Mouse (Mus musculus): ENCODE measurements around the gene Zfp568. TPM values are rescaled to one million over a fixed set of nuclear protein-coding genes. Genes with fewer than 3 reads are reported as not detected.

Zfp568 gene
- total and polyA plus RNA-seq, 2 experiments from 2014 or later: 13.6 to 38.3 TPM

DNA sequence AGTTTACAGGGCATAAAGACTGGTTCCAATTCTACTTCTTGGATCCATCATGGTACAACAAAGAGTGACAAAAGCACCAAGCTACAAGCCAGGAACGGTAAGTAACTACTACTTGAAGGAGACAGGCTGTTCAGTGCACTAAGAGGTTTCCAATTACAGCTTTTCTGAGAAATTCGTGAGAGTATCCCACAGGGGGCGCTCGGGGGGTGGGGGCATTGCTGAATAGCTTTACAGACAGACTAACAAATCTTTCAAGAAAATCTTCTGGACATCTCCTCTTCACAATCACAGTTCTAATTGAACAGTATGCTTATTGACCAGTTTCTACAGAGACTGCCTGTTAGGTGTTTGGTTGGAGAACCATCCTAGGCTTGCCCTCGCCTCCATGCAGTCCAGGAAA is 2.3 kb upstream of the Zfp568 start:
- peaks cover 10% of the 10 kb centered on the region; the same call in 1 of the 2 replicates for H3K36me3 ChIP-seq (replicated peaks; ENCODE audit: control insufficient read depth, insufficient read depth, low read length)
- H3K27ac ChIP-seq (ENCODE audit: low read depth): peak overlapping the region; percentile 99
- ATAC-seq (ENCODE audit: insufficient read depth, low read depth): no peak
- DNase-seq (ENCODE audit: low spot score): no peak
- no peaks in the 10 kb centered on the region for H3K27me3 ChIP-seq (ENCODE audit: control insufficient read depth, insufficient read depth, low read length)
- H3K4me2 ChIP-seq (ENCODE audit: low read depth, low read length): peak overlapping the region; percentile 64; the same call in 1 of the 2 replicates
- no peak overlapping the region for H3K4me3 ChIP-seq (ENCODE audit: low read depth, low read length)
- peaks cover 21% of the 10 kb centered on the region for H3K4me1 ChIP-seq (ENCODE audit: control insufficient read depth, insufficient read depth)
- TF ChIP-seq EP300 (IDR thresholded peaks at IDR 0.05; ENCODE audit: low read depth) (no peak), CTCF (IDR thresholded peaks at IDR 0.05; ENCODE audit: low read depth) (no peak)
- 37% methylated on average over 5 of the region's 5 CpGs for WGBS
- 0 out of 2 replicates have a peak, but pooled peaks cover 3% of the 10 kb centered on the region for H3K9me3 ChIP-seq (replicated peaks; ENCODE audit: control insufficient read depth, low read length)
- no peak overlapping the region for H3K9ac ChIP-seq (replicated peaks; ENCODE audit: low read depth, low read length)

GRCm38 (mm10) chr7:29981860-29982259 is 1.9 kb upstream of the Zfp568 start:
- H3K4me3 ChIP-seq (ENCODE audit: low read depth, low read length): peak overlapping the region; percentile 13; the same call in 1 of the 2 replicates
- H3K9me3 ChIP-seq (replicated peaks; ENCODE audit: control insufficient read depth, low read length): 0 out of 2 replicates have a peak, but pooled peaks cover 3% of the 10 kb centered on the region
- H3K27ac ChIP-seq (ENCODE audit: low read depth): peak overlapping the region; percentile 99
- peak overlapping the region; percentile 64; the same call in 1 of the 2 replicates for H3K4me2 ChIP-seq (ENCODE audit: low read depth, low read length)
- ATAC-seq (ENCODE audit: insufficient read depth, low read depth) (no peak), DNase-seq (ENCODE audit: low spot score) (no peak)
- no peak overlapping the region for H3K9ac ChIP-seq (replicated peaks; ENCODE audit: low read depth, low read length)
- peaks cover 12% of the 10 kb centered on the region; the same call in 1 of the 2 replicates for H3K36me3 ChIP-seq (replicated peaks; ENCODE audit: control insufficient read depth, insufficient read depth, low read length)
- WGBS: 69% methylated on average over 3 of the region's 3 CpGs
- TF ChIP-seq CTCF (IDR thresholded peaks at IDR 0.05; ENCODE audit: low read depth) (no peak), EP300 (IDR thresholded peaks at IDR 0.05; ENCODE audit: low read depth) (no peak)
- peaks cover 21% of the 10 kb centered on the region for H3K4me1 ChIP-seq (ENCODE audit: control insufficient read depth, insufficient read depth)
- H3K27me3 ChIP-seq (ENCODE audit: control insufficient read depth, insufficient read depth, low read length): no peaks in the 10 kb centered on the region

- peaks cover 21% of the 10 kb centered on the region for H3K4me1 ChIP-seq (ENCODE audit: control insufficient read depth, insufficient read depth)
- no peak overlapping the region for H3K9ac ChIP-seq (replicated peaks; ENCODE audit: low read depth, low read length)
- H3K36me3 ChIP-seq (replicated peaks; ENCODE audit: control insufficient read depth, insufficient read depth, low read length): peaks cover 17% of the 10 kb centered on the region; the same call in 1 of the 2 replicates
- ATAC-seq (ENCODE audit: insufficient read depth, low read depth): no peak
- H3K27me3 ChIP-seq (ENCODE audit: control insufficient read depth, insufficient read depth, low read length): no peaks in the 10 kb centered on the region
- peak overlapping the region; percentile 64 for H3K4me2 ChIP-seq (ENCODE audit: low read depth, low read length)
- H3K4me3 ChIP-seq (ENCODE audit: low read depth, low read length): peak overlapping the region; percentile 13; the same call in 1 of the 2 replicates
- H3K9me3 ChIP-seq (replicated peaks; ENCODE audit: control insufficient read depth, low read length): 0 out of 2 replicates have a peak, but pooled peaks cover 3% of the 10 kb centered on the region
- peak overlapping the region; percentile 99 for H3K27ac ChIP-seq (ENCODE audit: low read depth)
- TF ChIP-seq EP300 (IDR thresholded peaks at IDR 0.05; ENCODE audit: low read depth): no peak
- TF ChIP-seq CTCF (IDR thresholded peaks at IDR 0.05; ENCODE audit: low read depth): no peak
- 65% methylated on average over 4 of the region's 4 CpGs for WGBS
- no peak for DNase-seq (ENCODE audit: low spot score)
Observed at GRCm38 (mm10) chr7:29982341-29982740, 1.4 kb upstream of the Zfp568 start.

GRCm38 (mm10) chr7:29982931-29983330 is 824 bp upstream of the Zfp568 start:
- Histone ChIP-seq H3K9ac (replicated peaks; ENCODE audit: low read depth, low read length) (peak overlapping the region; percentile 91), H3K4me3 (ENCODE audit: low read depth, low read length) (peak overlapping the region; percentile 90), H3K4me2 (ENCODE audit: low read depth, low read length) (peak overlapping the region; percentile 64), H3K27me3 (ENCODE audit: control insufficient read depth, insufficient read depth, low read length) (no peaks in the 10 kb centered on the region), H3K36me3 (replicated peaks; ENCODE audit: control insufficient read depth, insufficient read depth, low read length) (peaks cover 22% of the 10 kb centered on the region), H3K9me3 (replicated peaks; ENCODE audit: control insufficient read depth, low read length) (0 out of 2 replicates have a peak, but pooled peaks cover 3% of the 10 kb centered on the region), H3K27ac (ENCODE audit: low read depth) (peak overlapping the region; percentile 99), H3K4me1 (ENCODE audit: control insufficient read depth, insufficient read depth) (peaks cover 21% of the 10 kb centered on the region)
- WGBS: 13% methylated on average over 6 of the region's 6 CpGs
- no peak for DNase-seq (ENCODE audit: low spot score)
- ATAC-seq (ENCODE audit: insufficient read depth, low read depth): no peak
- TF ChIP-seq CTCF (IDR thresholded peaks at IDR 0.05; ENCODE audit: low read depth) (no peak), EP300 (IDR thresholded peaks at IDR 0.05; ENCODE audit: low read depth) (no peak)

- ATAC-seq (ENCODE audit: insufficient read depth, low read depth) (peak; percentile 10), DNase-seq (ENCODE audit: low spot score) (no peak)
- Histone ChIP-seq H3K4me3 (ENCODE audit: low read depth, low read length) (peak overlapping the region; percentile 90), H3K4me2 (ENCODE audit: low read depth, low read length) (peak overlapping the region; percentile 64), H3K36me3 (replicated peaks; ENCODE audit: control insufficient read depth, insufficient read depth, low read length) (peaks cover 26% of the 10 kb centered on the region), H3K27me3 (ENCODE audit: control insufficient read depth, insufficient read depth, low read length) (no peaks in the 10 kb centered on the region), H3K27ac (ENCODE audit: low read depth) (peak overlapping the region; percentile 99), H3K4me1 (ENCODE audit: control insufficient read depth, insufficient read depth) (peaks cover 21% of the 10 kb centered on the region), H3K9me3 (replicated peaks; ENCODE audit: control insufficient read depth, low read length) (0 out of 2 replicates have a peak, but pooled peaks cover 3% of the 10 kb centered on the region), H3K9ac (replicated peaks; ENCODE audit: low read depth, low read length) (peak overlapping the region; percentile 91)
- TF ChIP-seq EP300 (IDR thresholded peaks at IDR 0.05; ENCODE audit: low read depth) (no peak), CTCF (IDR thresholded peaks at IDR 0.05; ENCODE audit: low read depth) (no peak)
- under 1% methylated on average over 8 of the region's 8 CpGs for WGBS
Observed at GRCm38 (mm10) chr7:29983340-29983689, 440 bp upstream of the Zfp568 start.

DNA sequence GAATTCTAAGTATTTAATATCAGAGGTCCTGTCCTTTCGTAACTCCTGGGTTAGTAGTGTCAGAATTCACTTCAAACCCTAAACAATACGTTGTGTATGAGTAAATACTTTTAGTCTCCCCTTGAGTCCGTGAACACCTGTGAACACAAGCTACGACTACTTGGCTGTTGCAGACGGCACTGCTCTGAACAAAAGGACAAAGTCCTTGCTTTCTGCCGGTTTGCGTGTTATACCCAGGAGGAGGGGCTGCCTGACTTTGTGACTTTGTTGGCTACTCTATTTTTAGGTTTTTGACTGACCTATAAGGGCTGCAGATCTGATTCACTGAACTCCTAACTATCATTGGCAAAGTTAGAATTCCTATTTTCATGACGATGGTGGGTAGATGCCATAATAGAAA is 2.3 kb downstream of the Zfp568 start:
- peaks cover 48% of the 10 kb centered on the region for H3K36me3 ChIP-seq (replicated peaks; ENCODE audit: control insufficient read depth, insufficient read depth, low read length)
- no peak for ATAC-seq (ENCODE audit: insufficient read depth, low read depth)
- H3K4me1 ChIP-seq (ENCODE audit: control insufficient read depth, insufficient read depth): peaks cover 13% of the 10 kb centered on the region
- TF ChIP-seq EP300 (IDR thresholded peaks at IDR 0.05; ENCODE audit: low read depth): no peak
- no peak for TF ChIP-seq CTCF (IDR thresholded peaks at IDR 0.05; ENCODE audit: low read depth)
- no peak overlapping the region for H3K4me3 ChIP-seq (ENCODE audit: low read depth, low read length)
- no peak overlapping the region for H3K27ac ChIP-seq (ENCODE audit: low read depth)
- H3K9ac ChIP-seq (replicated peaks; ENCODE audit: low read depth, low read length): no peak overlapping the region
- no peaks in the 10 kb centered on the region for H3K27me3 ChIP-seq (ENCODE audit: control insufficient read depth, insufficient read depth, low read length)
- H3K9me3 ChIP-seq (replicated peaks; ENCODE audit: control insufficient read depth, low read length): no peaks in the 10 kb centered on the region
- 58% methylated on average over 8 of the region's 8 CpGs for WGBS
- H3K4me2 ChIP-seq (ENCODE audit: low read depth, low read length): peak overlapping the region; percentile 64; the same call in 1 of the 2 replicates
- DNase-seq (ENCODE audit: low spot score): no peak

Measured in heart, postnatal 0 days (tissue).